Mouse (Mus musculus) liver, postnatal 0 days (tissue): ENCODE measurements around the gene Rbms1. TPM values are rescaled to one million over a fixed set of nuclear protein-coding genes. Genes with fewer than 3 reads are reported as not detected.
A peak's percentile ranks its signal among the peaks of the same experiment; 100 is the strongest.

Experiments used
- ATAC-seq: fragments of 200-750 bp; cut with Nextera tagmentation; 2 replicates; pipeline ENCODE4 v1.8.0; 2017; ENCODE audit warnings: mild to moderate bottlenecking, moderate library complexity
- DNase-seq: peaks from one replicate; pipeline ENCODE4 v3.0.0-alpha.2; 2016
- H3K27ac ChIP-seq: fragments of 300-500 bp; sonication (generic); 2 replicates; pipeline ENCODE4 v1.5.1; 2014; ENCODE audit warnings: antibody characterized with exemption, moderate library complexity, mild to moderate bottlenecking, low read depth
- H3K27me3 ChIP-seq: fragments of 300-500 bp; sonication (generic); 2 replicates; pipeline ENCODE4 v1.6.1; 2014; ENCODE audit warnings: low read length, control low read depth, mixed read lengths; ENCODE audit not compliant: insufficient read depth
- H3K36me3 ChIP-seq: fragments of 300-500 bp; sonication (generic); replicated peaks from 2 replicates; pipeline ENCODE4 v1.6.1; 2014; ENCODE audit warnings: mild to moderate bottlenecking, control low read depth, low read length, moderate library complexity, mixed read lengths; ENCODE audit not compliant: insufficient read depth
- H3K4me1 ChIP-seq: fragments of 300-500 bp; sonication (generic); 2 replicates; pipeline ENCODE4 v1.6.1; 2014; ENCODE audit warnings: antibody characterized with exemption, mild to moderate bottlenecking, control low read depth; ENCODE audit not compliant: insufficient read depth
- H3K4me2 ChIP-seq: fragments of 300-500 bp; sonication (generic); 2 replicates; pipeline ENCODE4 v1.6.1; 2014; ENCODE audit warnings: low read depth, mild to moderate bottlenecking, low read length, moderate library complexity, mixed read lengths
- H3K4me3 ChIP-seq: fragments of 300-500 bp; sonication (generic); 2 replicates; pipeline ENCODE4 v1.5.1; 2014; ENCODE audit warnings: low read depth, low read length
- H3K9ac ChIP-seq: fragments of 300-500 bp; sonication (generic); replicated peaks from 2 replicates; pipeline ENCODE4 v1.6.1; 2014; ENCODE audit warnings: mild to moderate bottlenecking, moderate library complexity
- H3K9me3 ChIP-seq: fragments of 300-500 bp; sonication (generic); 2 replicates; pipeline ENCODE4 v1.6.1; 2016; ENCODE audit warnings: mild to moderate bottlenecking, control low read depth, low read length, mixed read lengths
- CTCF ChIP-seq: sonication (generic); IDR thresholded peaks from 2 replicates; pipeline ENCODE4 v1.5.1; 2016; ENCODE audit warnings: antibody characterized with exemption, low read depth
- EP300 ChIP-seq: IDR thresholded peaks from 2 replicates; pipeline ENCODE4 v1.6.1; 2016; ENCODE audit warnings: antibody characterized with exemption, low read depth, mild to moderate bottlenecking
- WGBS: fragments of 180-500 bp; shearing (Covaris S2); extraction: QIAGEN DNeasy Blood & Tissue Kit; methylation state at CpG from one replicate; pipeline ENCODE4 v1.1.7; 2014; ENCODE audit not compliant: insufficient replicate concordance; 5-methylcytosine and 5-hydroxymethylcytosine counted together
- polyA plus RNA-seq: library from polyadenylated mRNA; unstranded; fragments of >200 nt; fragmentation: Nextera tagmentation; extraction: Ambion mirVana; gene quantifications from 2 replicates; pipeline ENCODE4 v1.2.1, GENCODE M21; 2015

Rbms1 gene
- polyA plus RNA-seq, 1 experiment from 2014 or later, result 38.5 TPM

GRCm38 (mm10) chr2:60796969-60797669, 165.9 kb downstream of the Rbms1 start:
- WGBS, result 71% methylated on average over 17 of the region's 17 CpGs
- Histone ChIP-seq H3K4me3 (no peak overlapping the region), H3K9me3 (no peaks in the 10 kb centered on the region), H3K27me3 (no peaks in the 10 kb centered on the region), H3K4me1 (peaks cover 20% of the 10 kb centered on the region), H3K27ac (peak overlapping the region; percentile 85), H3K36me3 (peaks cover 16% of the 10 kb centered on the region), H3K9ac (no peak overlapping the region), H3K4me2 (no peak overlapping the region)
- peak; percentile 75 for DNase-seq
- TF ChIP-seq CTCF (no peak), EP300 (peak; percentile 87)
- ATAC-seq, result peak; percentile 91

GRCm38 (mm10) chr2:60796616-60796968, 166.4 kb downstream of the Rbms1 start:
- Histone ChIP-seq H3K27ac (peak overlapping the region; percentile 85), H3K9ac (no peak overlapping the region), H3K27me3 (no peaks in the 10 kb centered on the region), H3K9me3 (no peaks in the 10 kb centered on the region), H3K36me3 (peaks cover 16% of the 10 kb centered on the region), H3K4me3 (no peak overlapping the region), H3K4me2 (no peak overlapping the region), H3K4me1 (peaks cover 17% of the 10 kb centered on the region)
- ATAC-seq (no peak), DNase-seq (no peak)
- 87% methylated on average over 2 of the region's 2 CpGs for WGBS
- TF ChIP-seq EP300 (no peak), CTCF (no peak)

GRCm38 (mm10) chr2:60795861-60796260, 167.1 kb downstream of the Rbms1 start:
- TF ChIP-seq CTCF (no peak), EP300 (no peak)
- peaks cover 19% of the 10 kb centered on the region for H3K36me3 ChIP-seq
- H3K27ac ChIP-seq, result no peak overlapping the region
- ATAC-seq (no peak), DNase-seq (no peak)
- H3K27me3 ChIP-seq, result no peaks in the 10 kb centered on the region
- H3K9ac ChIP-seq, result no peak overlapping the region
- H3K4me1 ChIP-seq, result peaks cover 15% of the 10 kb centered on the region
- no peak overlapping the region for H3K4me2 ChIP-seq
- no peaks in the 10 kb centered on the region for H3K9me3 ChIP-seq
- 78% methylated on average over 9 of the region's 9 CpGs for WGBS
- no peak overlapping the region for H3K4me3 ChIP-seq

GRCm38 (mm10) chr2:60792506-60792905, 170.5 kb downstream of the Rbms1 start:
- Histone ChIP-seq H3K36me3 (peaks cover 41% of the 10 kb centered on the region), H3K27me3 (no peaks in the 10 kb centered on the region), H3K4me3 (no peak overlapping the region), H3K27ac (no peak overlapping the region), H3K9ac (no peak overlapping the region), H3K4me1 (peaks cover 4% of the 10 kb centered on the region; the same call in 1 of the 2 replicates), H3K4me2 (no peak overlapping the region), H3K9me3 (no peaks in the 10 kb centered on the region)
- 79% methylated on average over 4 of the region's 4 CpGs for WGBS
- DNase-seq (no peak), ATAC-seq (no peak)
- 0 out of 2 replicates have a peak, but pooled peaks have one; percentile 5 for TF ChIP-seq EP300
- TF ChIP-seq CTCF, result no peak

GRCm38 (mm10) chr2:60789126-60789525, 173.9 kb downstream of the Rbms1 start:
- Histone ChIP-seq H3K9me3 (no peaks in the 10 kb centered on the region), H3K4me2 (no peak overlapping the region), H3K36me3 (peaks cover 32% of the 10 kb centered on the region), H3K27ac (no peak overlapping the region), H3K4me1 (no peaks in the 10 kb centered on the region), H3K9ac (no peak overlapping the region), H3K27me3 (no peaks in the 10 kb centered on the region), H3K4me3 (no peak overlapping the region)
- WGBS, result 71% methylated on average over 3 of the region's 3 CpGs
- DNase-seq (no peak), ATAC-seq (no peak)
- TF ChIP-seq CTCF, result no peak
- TF ChIP-seq EP300, result no peak

- no peak overlapping the region for H3K9ac ChIP-seq
- H3K27me3 ChIP-seq, result no peaks in the 10 kb centered on the region
- no peaks in the 10 kb centered on the region for H3K4me1 ChIP-seq
- WGBS, result 85% methylated on average over 6 of the region's 6 CpGs
- DNase-seq (no peak), ATAC-seq (no peak)
- TF ChIP-seq EP300 (no peak), CTCF (no peak)
- H3K9me3 ChIP-seq, result no peaks in the 10 kb centered on the region
- H3K36me3 ChIP-seq, result peaks cover 35% of the 10 kb centered on the region
- no peak overlapping the region for H3K4me2 ChIP-seq
- no peak overlapping the region for H3K4me3 ChIP-seq
- no peak overlapping the region for H3K27ac ChIP-seq
Observed at GRCm38 (mm10) chr2:60788173-60788908, 174.7 kb downstream of the Rbms1 start.
